Mouse (Mus musculus): ENCODE measurements around the gene Mkrn1. TPM values are rescaled to one million over a fixed set of nuclear protein-coding genes. Genes with fewer than 3 reads are reported as not detected.

Gene Mkrn1
- polyA plus RNA-seq, 1 experiment from 2014 or later = 35.9 TPM

DNA sequence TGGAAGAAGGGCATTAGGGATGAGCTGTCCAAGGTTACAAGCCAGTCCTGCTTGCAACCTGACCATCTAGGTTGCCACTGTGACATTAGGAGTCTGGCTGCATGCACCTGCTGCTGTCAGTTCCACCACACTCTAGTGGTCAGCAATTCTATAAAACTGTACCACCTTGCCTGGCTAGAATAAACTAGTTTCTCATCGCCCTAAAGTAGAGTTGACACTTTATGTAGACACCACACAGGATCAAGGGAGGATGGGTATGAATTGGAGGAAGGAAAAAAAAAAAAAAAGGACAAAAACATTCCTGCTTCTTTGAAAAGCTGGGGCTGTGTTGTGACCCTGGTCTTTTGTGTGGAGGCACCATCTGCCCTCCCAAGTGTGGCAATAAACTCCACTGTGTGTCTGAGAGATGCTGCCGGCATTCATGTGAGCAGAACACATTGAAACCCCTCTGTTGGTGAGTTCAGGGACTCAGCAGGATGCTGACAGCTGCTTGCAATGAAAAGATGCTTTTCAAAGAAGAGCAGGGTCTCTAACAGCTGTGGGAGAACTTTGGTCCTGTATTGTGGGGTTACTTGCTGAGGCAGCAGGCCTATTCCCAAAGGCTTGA, 14.7 kb upstream of the Mkrn1 start:
- Histone ChIP-seq H3K4me3 (ENCODE audit: low read depth, low read length) (no peak overlapping the region), H3K36me3 (ENCODE audit: control insufficient read depth, insufficient read depth, low read length) (no peaks in the 10 kb centered on the region), H3K4me2 (ENCODE audit: low read depth, severe bottlenecking) (no peak overlapping the region), H3K27me3 (ENCODE audit: control insufficient read depth, insufficient read depth, low read length) (no peaks in the 10 kb centered on the region), H3K9me3 (ENCODE audit: control insufficient read depth, low read length) (no peaks in the 10 kb centered on the region), H3K9ac (ENCODE audit: low read length) (no peak overlapping the region), H3K4me1 (ENCODE audit: control insufficient read depth, insufficient read depth, low read length) (no peaks in the 10 kb centered on the region), H3K27ac (replicated peaks; ENCODE audit: low read depth, low read length) (no peak overlapping the region)
- ATAC-seq (ENCODE audit: insufficient number of reproducible peaks, low FRiP score, low TSS enrichment, low read depth) (no peak), DNase-seq (ENCODE audit: low spot score) (no peak)
- 70% methylated on average over 2 of the region's 2 CpGs for WGBS

DNA sequence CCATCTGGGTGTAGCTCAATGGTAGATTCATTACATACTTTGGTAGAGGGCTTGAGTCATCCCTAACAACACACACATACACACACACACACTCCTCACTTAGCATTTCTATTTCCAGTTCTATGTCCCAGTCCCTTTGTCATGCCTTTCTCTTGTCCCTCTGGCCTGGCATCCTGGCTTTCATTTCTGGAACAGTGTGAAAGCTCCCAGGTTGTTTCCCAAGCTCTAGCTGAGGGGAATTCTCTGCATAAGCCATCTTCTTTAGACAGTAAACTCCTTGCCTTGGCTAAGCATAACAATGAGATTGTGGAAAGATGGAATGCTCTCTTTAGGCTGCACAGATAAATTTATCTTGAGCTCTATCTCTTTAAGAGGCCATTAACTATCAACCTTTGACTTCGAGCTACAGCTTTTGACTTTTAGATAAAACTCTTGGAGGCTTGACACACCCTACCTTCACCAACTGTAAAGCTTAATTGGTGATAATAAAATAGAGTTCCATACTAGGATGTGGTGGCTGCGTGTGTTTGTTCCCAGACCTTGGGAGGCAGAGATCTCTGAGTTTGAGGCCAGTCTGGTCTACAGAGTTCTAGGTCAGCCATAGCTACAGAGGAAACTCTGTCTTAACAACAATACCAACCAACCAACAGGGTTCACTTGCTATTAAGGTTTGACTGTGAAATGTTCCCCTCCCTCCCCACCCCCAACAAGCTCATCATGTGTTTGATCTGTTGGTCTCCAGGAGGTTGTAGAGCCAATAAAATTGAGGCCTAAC, 14.0 kb upstream of the Mkrn1 start:
- H3K4me2 ChIP-seq (ENCODE audit: low read depth, severe bottlenecking) = no peak overlapping the region
- H3K27ac ChIP-seq (replicated peaks; ENCODE audit: low read depth, low read length) = no peak overlapping the region
- ATAC-seq (ENCODE audit: insufficient number of reproducible peaks, low FRiP score, low TSS enrichment, low read depth) (no peak), DNase-seq (ENCODE audit: low spot score) (no peak)
- H3K36me3 ChIP-seq (ENCODE audit: control insufficient read depth, insufficient read depth, low read length) = no peaks in the 10 kb centered on the region
- H3K4me1 ChIP-seq (ENCODE audit: control insufficient read depth, insufficient read depth, low read length) = no peaks in the 10 kb centered on the region
- no peaks in the 10 kb centered on the region for H3K9me3 ChIP-seq (ENCODE audit: control insufficient read depth, low read length)
- no peak overlapping the region for H3K9ac ChIP-seq (ENCODE audit: low read length)
- WGBS = 82% methylated on average over 2 of the region's 2 CpGs
- H3K27me3 ChIP-seq (ENCODE audit: control insufficient read depth, insufficient read depth, low read length) = no peaks in the 10 kb centered on the region
- no peak overlapping the region for H3K4me3 ChIP-seq (ENCODE audit: low read depth, low read length)

DNA sequence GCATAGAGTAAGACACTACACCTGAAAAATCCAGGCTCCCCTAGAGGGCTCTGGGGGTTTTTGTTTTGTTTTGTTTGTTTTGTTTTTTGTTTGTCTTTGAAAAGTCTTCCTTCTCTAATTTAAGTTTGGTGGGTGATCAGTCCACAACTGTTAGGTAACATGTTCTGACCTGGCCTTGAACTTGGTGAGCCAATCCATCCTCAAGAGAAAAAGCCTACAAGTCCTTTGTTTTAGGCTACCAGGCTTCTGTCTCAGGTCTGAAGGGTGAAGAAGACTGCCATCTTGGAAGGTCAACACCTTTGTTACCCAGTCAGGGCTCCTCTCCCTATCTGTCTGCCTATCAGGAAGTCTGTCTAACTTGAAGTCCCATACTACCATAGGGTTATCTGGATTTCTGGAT, 13.4 kb upstream of the Mkrn1 start:
- ATAC-seq (ENCODE audit: insufficient number of reproducible peaks, low FRiP score, low TSS enrichment, low read depth) = no peak
- Histone ChIP-seq H3K27me3 (ENCODE audit: control insufficient read depth, insufficient read depth, low read length) (no peaks in the 10 kb centered on the region), H3K27ac (replicated peaks; ENCODE audit: low read depth, low read length) (no peak overlapping the region), H3K4me3 (ENCODE audit: low read depth, low read length) (no peak overlapping the region), H3K9me3 (ENCODE audit: control insufficient read depth, low read length) (no peaks in the 10 kb centered on the region), H3K4me1 (ENCODE audit: control insufficient read depth, insufficient read depth, low read length) (no peaks in the 10 kb centered on the region), H3K36me3 (ENCODE audit: control insufficient read depth, insufficient read depth, low read length) (no peaks in the 10 kb centered on the region), H3K9ac (ENCODE audit: low read length) (no peak overlapping the region), H3K4me2 (ENCODE audit: low read depth, severe bottlenecking) (no peak overlapping the region)
- no peak for DNase-seq (ENCODE audit: low spot score)

DNA sequence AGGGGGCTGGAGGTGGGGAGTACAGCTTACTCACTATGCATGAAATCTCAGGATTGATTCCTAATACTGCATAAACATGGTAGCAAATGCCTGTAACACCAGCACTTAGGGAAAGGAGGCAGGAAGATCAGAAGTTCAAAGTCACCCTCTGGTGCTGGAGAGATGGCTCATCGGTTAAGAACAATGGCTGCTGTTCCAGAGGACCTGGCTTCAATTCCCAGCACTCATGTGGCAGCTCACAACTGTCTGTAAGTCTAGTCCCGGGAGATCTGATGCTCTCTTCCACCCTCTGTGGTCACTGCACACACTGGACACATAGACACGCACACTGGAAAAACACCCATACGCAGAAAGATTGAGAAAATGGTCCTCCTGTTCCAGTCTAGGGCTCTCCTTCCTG, 12.9 kb upstream of the Mkrn1 start:
- Histone ChIP-seq H3K4me3 (ENCODE audit: low read depth, low read length) (no peak overlapping the region), H3K27me3 (ENCODE audit: control insufficient read depth, insufficient read depth, low read length) (no peaks in the 10 kb centered on the region), H3K36me3 (ENCODE audit: control insufficient read depth, insufficient read depth, low read length) (no peaks in the 10 kb centered on the region), H3K4me1 (ENCODE audit: control insufficient read depth, insufficient read depth, low read length) (no peaks in the 10 kb centered on the region), H3K9ac (ENCODE audit: low read length) (no peak overlapping the region), H3K27ac (replicated peaks; ENCODE audit: low read depth, low read length) (no peak overlapping the region), H3K9me3 (ENCODE audit: control insufficient read depth, low read length) (no peaks in the 10 kb centered on the region), H3K4me2 (ENCODE audit: low read depth, severe bottlenecking) (no peak overlapping the region)
- ATAC-seq (ENCODE audit: insufficient number of reproducible peaks, low FRiP score, low TSS enrichment, low read depth) (no peak), DNase-seq (ENCODE audit: low spot score) (no peak)
- 90% methylated on average over 4 of the region's 4 CpGs for WGBS

DNA sequence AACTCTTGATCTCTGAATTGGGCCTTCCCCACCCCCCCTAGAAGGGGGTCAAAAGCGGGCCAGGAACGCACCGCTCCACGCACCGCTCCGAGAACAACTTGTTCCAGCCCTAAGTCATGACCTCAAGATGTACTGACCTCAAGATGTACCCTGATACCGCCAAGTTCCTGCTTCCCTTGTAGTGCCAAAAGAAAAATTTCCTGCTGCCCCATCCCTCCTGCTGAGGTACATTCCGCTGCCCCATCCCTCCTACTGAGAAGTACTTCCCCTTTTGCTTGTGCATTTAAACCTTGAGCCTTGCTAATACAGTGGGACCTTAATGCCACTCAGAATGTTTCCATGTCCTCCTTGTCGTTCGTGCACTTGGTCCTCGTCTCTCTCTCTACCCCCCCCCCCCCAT, 10.5 kb upstream of the Mkrn1 start:
- Histone ChIP-seq H3K27ac (replicated peaks; ENCODE audit: low read depth, low read length) (no peak overlapping the region), H3K4me1 (ENCODE audit: control insufficient read depth, insufficient read depth, low read length) (no peaks in the 10 kb centered on the region), H3K36me3 (ENCODE audit: control insufficient read depth, insufficient read depth, low read length) (no peaks in the 10 kb centered on the region), H3K4me3 (ENCODE audit: low read depth, low read length) (no peak overlapping the region), H3K4me2 (ENCODE audit: low read depth, severe bottlenecking) (no peak overlapping the region), H3K27me3 (ENCODE audit: control insufficient read depth, insufficient read depth, low read length) (no peaks in the 10 kb centered on the region), H3K9me3 (ENCODE audit: control insufficient read depth, low read length) (no peaks in the 10 kb centered on the region), H3K9ac (ENCODE audit: low read length) (no peak overlapping the region)
- no peak for ATAC-seq (ENCODE audit: insufficient number of reproducible peaks, low FRiP score, low TSS enrichment, low read depth)
- WGBS = 78% methylated on average over 11 of the region's 11 CpGs
- no peak for DNase-seq (ENCODE audit: low spot score)

DNA sequence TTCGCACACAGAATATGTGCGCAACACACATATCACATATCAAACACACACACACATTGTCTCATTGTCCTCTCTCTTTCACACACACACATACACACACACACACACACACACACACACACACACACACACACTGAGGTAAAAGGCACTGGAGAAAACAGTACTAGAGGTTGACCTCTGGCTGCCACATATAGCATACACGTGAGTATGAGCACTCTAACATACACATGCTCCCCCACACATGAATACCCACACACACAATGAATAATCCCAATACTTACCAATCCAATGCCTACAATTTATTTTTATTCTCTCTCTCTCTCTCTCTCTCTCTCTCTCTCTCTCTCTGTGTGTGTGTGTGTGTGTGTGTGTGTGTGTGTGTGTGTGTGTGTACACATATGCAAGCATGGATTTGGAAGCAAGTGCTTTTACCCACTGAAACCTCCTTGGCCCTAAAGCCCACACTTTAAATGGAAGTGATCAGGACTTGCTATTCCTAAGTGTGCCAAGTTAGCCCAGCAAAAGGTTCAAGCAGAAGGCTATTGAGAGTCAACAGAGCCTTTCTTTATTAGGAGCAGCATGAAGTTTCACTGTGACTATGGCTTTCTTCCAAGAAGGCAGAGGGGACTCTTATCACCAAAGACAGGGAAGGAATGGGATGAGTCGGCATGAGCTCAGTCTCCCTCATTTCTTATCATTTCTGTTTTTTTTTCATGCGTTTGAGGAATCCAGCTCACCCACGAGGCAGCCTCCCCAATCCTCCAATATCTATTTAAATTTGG, 8.9 kb upstream of the Mkrn1 start:
- Histone ChIP-seq H3K9ac (ENCODE audit: low read length) (no peak overlapping the region), H3K4me3 (ENCODE audit: low read depth, low read length) (no peak overlapping the region), H3K36me3 (ENCODE audit: control insufficient read depth, insufficient read depth, low read length) (no peaks in the 10 kb centered on the region), H3K4me2 (ENCODE audit: low read depth, severe bottlenecking) (no peak overlapping the region), H3K27ac (replicated peaks; ENCODE audit: low read depth, low read length) (no peak overlapping the region), H3K9me3 (ENCODE audit: control insufficient read depth, low read length) (no peaks in the 10 kb centered on the region), H3K27me3 (ENCODE audit: control insufficient read depth, insufficient read depth, low read length) (no peaks in the 10 kb centered on the region), H3K4me1 (ENCODE audit: control insufficient read depth, insufficient read depth, low read length) (no peaks in the 10 kb centered on the region)
- DNase-seq (ENCODE audit: low spot score) = no peak
- 85% methylated on average over 6 of the region's 6 CpGs for WGBS
- ATAC-seq (ENCODE audit: insufficient number of reproducible peaks, low FRiP score, low TSS enrichment, low read depth) = no peak

DNA sequence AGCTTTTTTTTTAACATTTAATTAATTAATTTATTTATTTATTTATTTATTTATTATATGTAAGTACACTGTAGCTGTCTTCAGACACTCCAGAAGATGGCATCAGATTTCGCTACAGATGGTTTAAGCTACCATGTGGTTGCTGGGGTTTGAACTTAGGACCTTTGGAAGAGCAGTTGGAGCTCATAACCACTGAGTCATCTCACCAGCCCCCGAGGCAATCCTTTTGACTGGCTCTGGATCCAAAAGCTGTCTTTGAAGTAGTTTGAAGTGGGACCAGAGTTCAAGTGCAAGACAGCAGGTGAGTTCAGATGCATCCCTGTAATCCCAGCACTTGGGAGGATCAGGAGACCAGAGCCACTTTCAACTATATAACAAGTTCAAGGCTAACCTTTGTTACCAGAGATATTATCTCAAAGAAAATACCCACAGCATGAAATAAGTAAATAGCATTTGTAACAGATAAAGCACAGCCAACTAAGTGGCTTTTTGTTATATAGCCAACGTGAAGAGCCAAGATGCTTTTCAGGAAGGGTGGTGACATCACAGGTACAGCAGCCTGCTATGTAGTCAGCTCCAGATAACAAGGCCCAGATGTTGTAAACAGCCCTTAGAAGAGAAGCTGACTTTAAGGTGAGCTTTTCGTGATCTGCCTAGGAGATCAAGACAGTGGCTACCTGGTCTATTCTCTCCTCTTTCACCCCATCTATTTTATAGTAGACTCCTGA, 7.2 kb upstream of the Mkrn1 start:
- Histone ChIP-seq H3K9me3 (ENCODE audit: control insufficient read depth, low read length) (no peaks in the 10 kb centered on the region), H3K36me3 (ENCODE audit: control insufficient read depth, insufficient read depth, low read length) (no peaks in the 10 kb centered on the region), H3K27me3 (ENCODE audit: control insufficient read depth, insufficient read depth, low read length) (no peaks in the 10 kb centered on the region), H3K27ac (replicated peaks; ENCODE audit: low read depth, low read length) (no peak overlapping the region), H3K9ac (ENCODE audit: low read length) (no peak overlapping the region), H3K4me1 (ENCODE audit: control insufficient read depth, insufficient read depth, low read length) (no peaks in the 10 kb centered on the region), H3K4me3 (ENCODE audit: low read depth, low read length) (no peak overlapping the region), H3K4me2 (ENCODE audit: low read depth, severe bottlenecking) (no peak overlapping the region)
- no peak for DNase-seq (ENCODE audit: low spot score)
- WGBS = 71% methylated on average over 4 of the region's 4 CpGs
- no peak for ATAC-seq (ENCODE audit: insufficient number of reproducible peaks, low FRiP score, low TSS enrichment, low read depth)

DNA sequence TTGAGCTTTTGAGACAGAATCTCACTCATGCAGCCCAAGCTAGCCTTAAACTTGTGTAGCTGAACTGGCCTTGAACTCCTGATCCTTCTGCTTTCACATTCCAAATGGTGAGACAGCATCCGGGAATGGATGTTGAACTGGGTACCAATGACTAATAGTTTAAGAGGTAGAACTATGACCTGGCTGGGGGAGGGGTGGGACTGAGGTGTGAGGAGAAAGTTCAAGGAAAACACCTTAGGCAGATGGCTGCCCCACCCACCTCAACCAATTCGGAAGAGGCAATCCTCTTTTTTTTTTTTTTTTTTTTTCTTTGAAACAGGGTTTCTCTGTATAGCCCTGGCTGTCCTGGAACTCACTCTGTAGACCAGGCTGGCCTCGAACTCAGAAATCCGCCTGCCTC, 6.5 kb upstream of the Mkrn1 start:
- Histone ChIP-seq H3K27ac (replicated peaks; ENCODE audit: low read depth, low read length) (no peak overlapping the region), H3K4me1 (ENCODE audit: control insufficient read depth, insufficient read depth, low read length) (no peaks in the 10 kb centered on the region), H3K9ac (ENCODE audit: low read length) (no peak overlapping the region), H3K4me3 (ENCODE audit: low read depth, low read length) (no peak overlapping the region), H3K9me3 (ENCODE audit: control insufficient read depth, low read length) (no peaks in the 10 kb centered on the region), H3K36me3 (ENCODE audit: control insufficient read depth, insufficient read depth, low read length) (no peaks in the 10 kb centered on the region), H3K27me3 (ENCODE audit: control insufficient read depth, insufficient read depth, low read length) (no peaks in the 10 kb centered on the region), H3K4me2 (ENCODE audit: low read depth, severe bottlenecking) (no peak overlapping the region)
- WGBS = 88% methylated on average over 4 of the region's 4 CpGs
- no peak for DNase-seq (ENCODE audit: low spot score)
- ATAC-seq (ENCODE audit: insufficient number of reproducible peaks, low FRiP score, low TSS enrichment, low read depth) = no peak
